Mouse (Mus musculus): ENCODE results near the gene Cyp4f37.

DNA sequence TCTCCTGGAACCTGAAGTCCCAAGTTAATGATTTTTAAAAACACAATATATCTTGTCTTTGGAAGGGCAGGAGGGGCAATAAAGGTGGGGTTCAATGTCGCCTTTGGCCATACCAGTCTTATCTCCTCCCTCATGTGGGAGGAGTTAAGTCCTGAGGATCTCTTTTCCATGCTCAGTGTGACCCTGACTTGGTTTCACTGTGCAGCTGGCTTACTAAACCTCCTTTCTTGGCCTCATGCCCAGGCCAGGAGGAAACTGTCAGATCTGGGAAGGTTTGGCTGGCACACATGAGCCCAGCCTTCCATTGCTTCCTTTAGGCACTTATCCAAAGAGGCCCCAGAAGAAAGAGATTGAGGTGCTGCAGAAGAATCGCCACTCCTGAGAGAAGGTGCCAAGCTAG is 37.6 kb downstream of the Cyp4f37 start, which contains the start of gene Cyp4f40:
- TF ChIP-seq CTCF (IDR thresholded peaks at IDR 0.05; ENCODE audit: borderline replicate concordance, control insufficient read depth, extremely low read depth, insufficient read depth, low read length, poor library complexity) = no peak
- no peak for TF ChIP-seq POLR2A (IDR thresholded peaks at IDR 0.05; ENCODE audit: control insufficient read depth, extremely low read depth, insufficient read depth, low read length, poor library complexity)
